Mouse (Mus musculus) liver, embryonic 16.5 days (tissue): ENCODE data around the gene Stpg3. TPM values are rescaled to one million over a fixed set of nuclear protein-coding genes. Genes with fewer than 3 reads are reported as not detected.
A peak's percentile ranks its signal among the peaks of the same experiment; 100 is the strongest.

Experiments
- ATAC-seq: fragments of 200-750 bp; cut with Nextera tagmentation; 2 replicates; pipeline ENCODE4 v1.8.0; 2017; ENCODE audit warnings: low read depth, mild to moderate bottlenecking, moderate number of reproducible peaks, moderate library complexity
- H3K27ac ChIP-seq: fragments of 300-500 bp; sonication (generic); 2 replicates; pipeline ENCODE4 v1.5.1; 2014; ENCODE audit warnings: mild to moderate bottlenecking, low read length
- H3K27me3 ChIP-seq: fragments of 300-500 bp; sonication (generic); 2 replicates; pipeline ENCODE4 v1.6.1; 2014; ENCODE audit warnings: low read depth, low read length, mixed read lengths; ENCODE audit not compliant: control insufficient read depth, insufficient read depth
- H3K36me3 ChIP-seq: fragments of 300-500 bp; sonication (generic); 2 replicates; pipeline ENCODE4 v1.6.1; 2014; ENCODE audit warnings: mild to moderate bottlenecking; ENCODE audit not compliant: control insufficient read depth, insufficient read depth
- H3K4me1 ChIP-seq: fragments of 300-500 bp; sonication (generic); 2 replicates; pipeline ENCODE4 v1.6.1; 2014; ENCODE audit warnings: low read depth, low read length, mixed read lengths; ENCODE audit not compliant: control insufficient read depth
- H3K4me2 ChIP-seq: fragments of 300-500 bp; sonication (generic); 2 replicates; pipeline ENCODE4 v1.6.1; 2014; ENCODE audit warnings: low read depth, low read length, mixed read lengths
- H3K4me3 ChIP-seq: fragments of 300-500 bp; sonication (generic); 2 replicates; pipeline ENCODE4 v1.5.1; 2014; ENCODE audit warnings: low read depth, mild to moderate bottlenecking, low read length
- H3K9ac ChIP-seq: fragments of 300-500 bp; sonication (generic); 2 replicates; pipeline ENCODE4 v1.6.1; 2014; ENCODE audit warnings: low read depth, low read length
- H3K9me3 ChIP-seq: fragments of 300-500 bp; sonication (generic); replicated peaks from 2 replicates; pipeline ENCODE4 v1.6.1; 2016; ENCODE audit warnings: low read length; ENCODE audit not compliant: control insufficient read depth
- WGBS: fragments of 180-500 bp; shearing (Covaris S2); extraction: QIAGEN DNeasy Blood & Tissue Kit; methylation state at CpG from one replicate; pipeline ENCODE4 v1.1.7; 2014; ENCODE audit not compliant: insufficient replicate concordance; 5-methylcytosine and 5-hydroxymethylcytosine counted together
- polyA plus RNA-seq: library from polyadenylated mRNA; unstranded; fragments of >200 nt; fragmentation: Nextera tagmentation; extraction: Ambion mirVana; gene quantifications from 2 replicates; pipeline ENCODE4 v1.2.1, GENCODE M21; 2015

Gene Stpg3
- polyA plus RNA-seq, 1 experiment from 2014 or later, result not detected

DNA sequence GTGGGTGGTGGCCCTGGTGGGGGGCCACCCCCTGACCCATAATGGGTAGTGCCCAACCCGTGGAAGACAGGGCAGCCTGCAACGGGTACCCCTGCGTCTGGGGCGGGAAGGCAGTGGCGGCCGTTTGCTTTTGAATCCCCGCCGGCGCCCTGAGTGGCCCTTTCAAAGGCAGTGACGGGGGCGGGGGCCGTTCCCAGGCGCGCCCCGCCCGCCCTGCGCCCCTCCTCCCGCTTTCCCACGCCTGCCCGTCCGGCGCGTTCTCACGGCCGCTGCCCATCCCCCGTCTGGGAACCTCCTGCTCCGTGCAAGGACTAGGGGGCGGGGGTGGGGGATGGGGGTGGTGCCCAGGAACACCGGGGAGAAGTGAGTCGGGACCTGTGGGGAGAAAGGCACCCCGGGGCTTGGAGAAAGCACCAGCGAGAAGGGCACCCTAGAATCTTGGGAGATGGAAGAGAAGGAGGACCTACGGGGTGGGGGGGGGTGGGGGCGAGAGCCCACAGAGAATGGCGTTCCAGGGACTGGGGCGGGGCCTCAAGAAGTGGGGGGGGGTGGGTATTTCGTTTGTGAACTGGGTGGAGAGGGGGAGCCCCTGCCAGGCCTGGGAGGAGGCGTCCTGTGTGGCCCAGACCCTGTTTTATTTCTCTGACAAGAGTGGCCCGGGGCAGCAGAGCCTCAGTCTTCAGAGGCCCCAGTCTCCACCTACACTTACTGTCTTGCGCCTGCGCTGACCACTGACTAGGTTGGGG, 46.3 kb downstream of the Stpg3 start:
- H3K4me2 ChIP-seq, result peak overlapping the region; percentile 80
- H3K4me1 ChIP-seq, result peaks cover 33% of the 10 kb centered on the region
- H3K27me3 ChIP-seq, result no peaks in the 10 kb centered on the region
- peak overlapping the region; percentile 64 for H3K9ac ChIP-seq
- H3K27ac ChIP-seq, result peak overlapping the region; percentile 39; the same call in 1 of the 2 replicates
- no peaks in the 10 kb centered on the region for H3K36me3 ChIP-seq
- no peaks in the 10 kb centered on the region for H3K9me3 ChIP-seq
- peak; percentile 68 for ATAC-seq
- H3K4me3 ChIP-seq, result peak overlapping the region; percentile 56
- 4% methylated on average over 37 of the region's 41 CpGs for WGBS

- no peak for ATAC-seq
- H3K4me2 ChIP-seq, result peak overlapping the region; percentile 80
- peak overlapping the region; percentile 64 for H3K9ac ChIP-seq
- H3K27ac ChIP-seq, result peak overlapping the region; percentile 39; the same call in 1 of the 2 replicates
- WGBS, result 28% methylated on average over 4 of the region's 4 CpGs
- peaks cover 27% of the 10 kb centered on the region for H3K4me1 ChIP-seq
- H3K27me3 ChIP-seq, result no peaks in the 10 kb centered on the region
- no peaks in the 10 kb centered on the region for H3K36me3 ChIP-seq
- H3K4me3 ChIP-seq, result peak overlapping the region; percentile 56
- H3K9me3 ChIP-seq, result no peaks in the 10 kb centered on the region
Observed at GRCm38 (mm10) chr2:25167481-25167880, 47.0 kb downstream of the Stpg3 start.

Other genes with a start within 250 kb of the Stpg3 start
- gene Mrpl41, start 239.5 kb downstream of the Stpg3 start, polyA plus RNA-seq, result 56.6 and 58.8 TPM in 2 replicates
- gene Pnpla7, start 238.6 kb downstream of the Stpg3 start, polyA plus RNA-seq, result 12.9 and 13.7 TPM in 2 replicates
- gene Nsmf, start 160.3 kb downstream of the Stpg3 start, polyA plus RNA-seq, result 9.5 and 10.8 TPM in 2 replicates
- gene Entpd8, start 134.3 kb downstream of the Stpg3 start, polyA plus RNA-seq, result 5.3 and 8.0 TPM in 2 replicates
- gene Noxa1, start 119.5 kb downstream of the Stpg3 start, polyA plus RNA-seq, result 0.82 and 0.85 TPM in 2 replicates
- 1.1 and 1.3 TPM in 2 replicates for gene Nrarp, start 33.9 kb downstream of the Stpg3 start, polyA plus RNA-seq
- gene Tor4a, start 17.8 kb downstream of the Stpg3 start, polyA plus RNA-seq, result 6.5 and 6.6 TPM in 2 replicates
- gene Nelfb, start 3.1 kb downstream of the Stpg3 start, polyA plus RNA-seq, result 33.9 and 34.9 TPM in 2 replicates
- gene Fam166a, start 4.1 kb upstream of the Stpg3 start, polyA plus RNA-seq, result not detected in 2 replicates
- gene Tubb4b, start 10.1 kb upstream of the Stpg3 start, polyA plus RNA-seq, result 590 and 624 TPM in 2 replicates
- 0.08 TPM in 1 of 2 replicates, not detected in the other for gene Slc34a3, start 19.7 kb upstream of the Stpg3 start, polyA plus RNA-seq
- not detected in 2 replicates for gene Rnf224, start 22.1 kb upstream of the Stpg3 start, polyA plus RNA-seq
- gene Rnf208, start 27.6 kb upstream of the Stpg3 start, polyA plus RNA-seq, result 0.77 TPM in 1 of 2 replicates, not detected in the other
- gene Cysrt1, start 27.8 kb upstream of the Stpg3 start, polyA plus RNA-seq, result not detected in 2 replicates
- 1.4 and 1.8 TPM in 2 replicates for gene AL732309.1, start 32.2 kb upstream of the Stpg3 start, polyA plus RNA-seq
- 10.9 and 12.0 TPM in 2 replicates for gene Tmem203, start 40.8 kb upstream of the Stpg3 start, polyA plus RNA-seq
- gene Tprn, start 48.0 kb upstream of the Stpg3 start, polyA plus RNA-seq, result 3.7 and 4.7 TPM in 2 replicates
- 94.7 and 111 TPM in 2 replicates for gene Ssna1, start 57.8 kb upstream of the Stpg3 start, polyA plus RNA-seq
- gene Anapc2, start 57.8 kb upstream of the Stpg3 start, polyA plus RNA-seq, result 40.1 and 40.5 TPM in 2 replicates
- not detected in 2 replicates for gene Tmem210, start 73.5 kb upstream of the Stpg3 start, polyA plus RNA-seq
- not detected in 2 replicates for gene Lrrc26, start 75.3 kb upstream of the Stpg3 start, polyA plus RNA-seq
- gene Grin1, start 104.5 kb upstream of the Stpg3 start, polyA plus RNA-seq, result 0.02 TPM in 1 of 2 replicates, not detected in the other
- gene Man1b1, start 117.7 kb upstream of the Stpg3 start, polyA plus RNA-seq, result 15.3 and 17.2 TPM in 2 replicates
- 10.8 and 11.5 TPM in 2 replicates for gene Dpp7, start 141.7 kb upstream of the Stpg3 start, polyA plus RNA-seq
- 12.6 and 14.0 TPM in 2 replicates for gene Uap1l1, start 151.0 kb upstream of the Stpg3 start, polyA plus RNA-seq
- gene Sapcd2, start 157.7 kb upstream of the Stpg3 start, polyA plus RNA-seq, result 14.7 and 16.2 TPM in 2 replicates
- gene Entpd2, start 181.2 kb upstream of the Stpg3 start, polyA plus RNA-seq, result 0.54 and 1.0 TPM in 2 replicates
- 4.7 and 4.8 TPM in 2 replicates for gene Npdc1, start 184.7 kb upstream of the Stpg3 start, polyA plus RNA-seq
- gene Fut7, start 208.6 kb upstream of the Stpg3 start, polyA plus RNA-seq, result 0.96 and 1.2 TPM in 2 replicates
- gene Abca2, start 214.1 kb upstream of the Stpg3 start, polyA plus RNA-seq, result 1.3 and 1.8 TPM in 2 replicates
- 0.54 and 0.63 TPM in 2 replicates for gene Clic3, start 242.2 kb upstream of the Stpg3 start, polyA plus RNA-seq
- gene Paxx, start 246.5 kb upstream of the Stpg3 start, polyA plus RNA-seq, result 10.1 TPM in 2 replicates